Mouse (Mus musculus) stomach, embryonic 15.5 days (tissue): ENCODE results near the gene Ptpn14. TPM values are rescaled to one million over a fixed set of nuclear protein-coding genes. Genes with fewer than 3 reads are reported as not detected.

Experiments
- ATAC-seq: fragments of 200-750 bp; cut with Nextera tagmentation; 2 replicates; pipeline ENCODE4 v1.8.0; 2017; ENCODE audit warnings: low read depth, moderate number of reproducible peaks, moderate TSS enrichment; ENCODE audit not compliant: insufficient read depth, low FRiP score
- H3K27ac ChIP-seq: fragments of 300-500 bp; sonication (generic); 2 replicates; pipeline ENCODE4 v1.5.1; 2015; ENCODE audit warnings: mild to moderate bottlenecking, inconsistent platforms
- H3K27me3 ChIP-seq: fragments of 300-500 bp; sonication (generic); replicated peaks from 2 replicates; pipeline ENCODE4 v1.6.1; 2015; ENCODE audit warnings: inconsistent platforms
- H3K36me3 ChIP-seq: fragments of 300-500 bp; sonication (generic); 2 replicates; pipeline ENCODE4 v1.6.1; 2015; ENCODE audit warnings: inconsistent platforms
- H3K4me1 ChIP-seq: fragments of 300-500 bp; sonication (generic); 2 replicates; pipeline ENCODE4 v1.6.1; 2015; ENCODE audit warnings: inconsistent platforms
- H3K4me2 ChIP-seq: fragments of 300-500 bp; sonication (generic); 2 replicates; pipeline ENCODE4 v1.6.1; 2015; ENCODE audit warnings: mild to moderate bottlenecking, inconsistent platforms
- H3K4me3 ChIP-seq: fragments of 300-500 bp; sonication (generic); replicated peaks from 2 replicates; pipeline ENCODE4 v1.5.1; 2015; ENCODE audit warnings: inconsistent platforms
- H3K9ac ChIP-seq: fragments of 300-500 bp; sonication (generic); 2 replicates; pipeline ENCODE4 v1.6.1; 2015; ENCODE audit warnings: inconsistent platforms
- H3K9me3 ChIP-seq: fragments of 300-500 bp; sonication (generic); 2 replicates; pipeline ENCODE4 v1.6.1; 2016; ENCODE audit warnings: inconsistent platforms
- WGBS: fragments of 180-500 bp; shearing (Covaris S2); methylation state at CpG from one replicate; pipeline ENCODE4 v1.1.7; 2015; 5-methylcytosine and 5-hydroxymethylcytosine counted together
- polyA plus RNA-seq: library from polyadenylated mRNA; unstranded; fragments of >200 nt; fragmentation: Nextera tagmentation; extraction: Ambion mirVana; gene quantifications from 2 replicates; pipeline ENCODE4 v1.2.1, GENCODE M21; 2015

Ptpn14 gene
- polyA plus RNA-seq, 1 experiment from 2014 or later, result 7.6 TPM

- H3K36me3 ChIP-seq, result no peaks in the 10 kb centered on the region
- no peak overlapping the region for H3K9ac ChIP-seq
- WGBS, result 74% methylated on average over 6 of the region's 6 CpGs
- no peak overlapping the region for H3K4me3 ChIP-seq
- no peak overlapping the region for H3K4me2 ChIP-seq
- no peaks in the 10 kb centered on the region for H3K9me3 ChIP-seq
- no peak overlapping the region for H3K27ac ChIP-seq
- peaks cover 29% of the 10 kb centered on the region for H3K4me1 ChIP-seq
- no peak for ATAC-seq
- no peaks in the 10 kb centered on the region for H3K27me3 ChIP-seq
These were observed 24.2 kb downstream of the Ptpn14 start for GRCm38 (mm10) chr1:189752245-189752644.

GRCm38 (mm10) chr1:189755072-189755471 is 27.0 kb downstream of the Ptpn14 start:
- Histone ChIP-seq H3K9me3 (no peaks in the 10 kb centered on the region), H3K9ac (no peak overlapping the region), H3K4me2 (no peak overlapping the region), H3K4me3 (no peak overlapping the region), H3K4me1 (peaks cover 31% of the 10 kb centered on the region), H3K27me3 (no peaks in the 10 kb centered on the region), H3K36me3 (no peaks in the 10 kb centered on the region), H3K27ac (peak overlapping the region; percentile 33; the same call in 1 of the 2 replicates)
- 75% methylated on average over 8 of the region's 8 CpGs for WGBS
- ATAC-seq, result no peak

GRCm38 (mm10) chr1:189756306-189757053 is 28.4 kb downstream of the Ptpn14 start:
- H3K36me3 ChIP-seq, result no peaks in the 10 kb centered on the region
- H3K27me3 ChIP-seq, result no peaks in the 10 kb centered on the region
- 23% methylated on average over 19 of the region's 19 CpGs for WGBS
- H3K4me3 ChIP-seq, result no peak overlapping the region
- peak overlapping the region; percentile 61; the same call in 1 of the 2 replicates for H3K27ac ChIP-seq
- ATAC-seq, result peak; percentile 77
- no peaks in the 10 kb centered on the region for H3K9me3 ChIP-seq
- peaks cover 32% of the 10 kb centered on the region for H3K4me1 ChIP-seq
- H3K4me2 ChIP-seq, result peak overlapping the region; percentile 17
- no peak overlapping the region for H3K9ac ChIP-seq

GRCm38 (mm10) chr1:189757054-189757408 is 29.0 kb downstream of the Ptpn14 start:
- H3K36me3 ChIP-seq, result no peaks in the 10 kb centered on the region
- no peak overlapping the region for H3K4me3 ChIP-seq
- peak; percentile 51; the same call in 1 of the 2 replicates for ATAC-seq
- H3K9me3 ChIP-seq, result no peaks in the 10 kb centered on the region
- no peaks in the 10 kb centered on the region for H3K27me3 ChIP-seq
- peak overlapping the region; percentile 17; the same call in 1 of the 2 replicates for H3K4me2 ChIP-seq
- no peak overlapping the region for H3K9ac ChIP-seq
- 53% methylated on average over 7 of the region's 7 CpGs for WGBS
- H3K27ac ChIP-seq, result 0 out of 2 replicates have a peak overlapping the region, but pooled peaks have one; percentile 61
- H3K4me1 ChIP-seq, result peaks cover 35% of the 10 kb centered on the region

- Histone ChIP-seq H3K4me1 (peaks cover 25% of the 10 kb centered on the region), H3K27ac (peak overlapping the region; percentile 83), H3K36me3 (no peaks in the 10 kb centered on the region), H3K4me2 (peak overlapping the region; percentile 16; the same call in 1 of the 2 replicates), H3K9ac (no peak overlapping the region), H3K27me3 (no peaks in the 10 kb centered on the region), H3K4me3 (no peak overlapping the region), H3K9me3 (no peaks in the 10 kb centered on the region)
- ATAC-seq, result peak; percentile 89
- 29% methylated on average over 6 of the region's 6 CpGs for WGBS
These were observed 33.5 kb downstream of the Ptpn14 start for GRCm38 (mm10) chr1:189761581-189762021.

DNA sequence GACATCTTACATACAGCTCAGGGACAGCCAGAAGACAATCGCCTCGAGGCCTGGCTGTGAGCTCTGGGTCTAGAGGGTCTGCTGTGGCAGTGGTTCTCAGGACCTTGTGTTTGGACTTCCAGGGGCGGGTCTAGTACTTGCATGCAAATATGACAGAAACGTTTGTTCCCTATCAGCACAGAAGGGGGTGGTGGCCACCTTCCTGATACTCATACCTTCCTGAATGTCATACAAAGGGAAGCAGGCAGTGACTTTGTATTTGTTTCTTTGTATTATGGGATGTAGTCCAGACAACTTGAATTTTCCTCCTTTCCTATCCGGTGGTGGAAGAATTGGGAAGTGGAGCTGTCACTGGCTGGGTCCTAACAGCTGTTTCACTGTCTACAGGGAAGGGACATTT is 36.2 kb downstream of the Ptpn14 start:
- H3K9me3 ChIP-seq, result no peaks in the 10 kb centered on the region
- H3K4me3 ChIP-seq, result no peak overlapping the region
- H3K4me2 ChIP-seq, result no peak overlapping the region
- H3K36me3 ChIP-seq, result no peaks in the 10 kb centered on the region
- no peaks in the 10 kb centered on the region for H3K27me3 ChIP-seq
- no peak for ATAC-seq
- no peak overlapping the region for H3K9ac ChIP-seq
- WGBS, result 51% methylated on average over 5 of the region's 5 CpGs
- peaks cover 28% of the 10 kb centered on the region for H3K4me1 ChIP-seq
- 0 out of 2 replicates have a peak overlapping the region, but pooled peaks have one; percentile 7 for H3K27ac ChIP-seq

DNA sequence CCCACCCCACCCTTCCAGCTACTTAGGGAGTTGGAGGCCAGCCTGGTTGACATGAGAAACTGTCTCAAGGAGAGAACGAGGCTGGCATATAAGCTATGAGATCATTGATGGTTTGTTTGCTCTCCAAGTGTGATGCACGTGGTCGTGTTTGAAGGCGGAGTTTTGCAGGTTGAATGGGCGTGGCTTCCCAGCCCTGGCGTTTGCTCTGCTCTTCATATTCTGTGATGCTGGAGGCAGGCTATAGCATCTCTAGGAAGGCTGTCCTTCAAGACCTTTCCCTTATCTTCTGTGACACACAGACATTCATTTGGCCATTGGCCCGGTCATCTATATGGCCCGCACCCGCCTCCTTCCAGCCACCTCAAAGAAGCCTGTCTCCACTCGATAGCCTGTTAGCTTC is 39.1 kb downstream of the Ptpn14 start:
- Histone ChIP-seq H3K9me3 (no peaks in the 10 kb centered on the region), H3K36me3 (no peaks in the 10 kb centered on the region), H3K4me1 (peaks cover 27% of the 10 kb centered on the region), H3K9ac (no peak overlapping the region), H3K4me3 (no peak overlapping the region), H3K4me2 (no peak overlapping the region), H3K27ac (no peak overlapping the region), H3K27me3 (no peaks in the 10 kb centered on the region)
- ATAC-seq, result no peak
- WGBS, result 51% methylated on average over 10 of the region's 10 CpGs

- H3K27me3 ChIP-seq, result no peaks in the 10 kb centered on the region
- H3K27ac ChIP-seq, result no peak overlapping the region
- WGBS, result 52% methylated on average over 9 of the region's 9 CpGs
- H3K4me1 ChIP-seq, result 0 out of 2 replicates have a peak, but pooled peaks cover 23% of the 10 kb centered on the region
- no peak overlapping the region for H3K4me2 ChIP-seq
- H3K9me3 ChIP-seq, result no peaks in the 10 kb centered on the region
- H3K4me3 ChIP-seq, result no peak overlapping the region
- no peak for ATAC-seq
- H3K9ac ChIP-seq, result no peak overlapping the region
- no peaks in the 10 kb centered on the region for H3K36me3 ChIP-seq
These were observed 39.8 kb downstream of the Ptpn14 start for GRCm38 (mm10) chr1:189767910-189768309.

- ATAC-seq, result no peak
- 64% methylated on average over 3 of the region's 3 CpGs for WGBS
- Histone ChIP-seq H3K36me3 (no peaks in the 10 kb centered on the region), H3K4me2 (no peak overlapping the region), H3K27ac (peak overlapping the region; percentile 21; the same call in 1 of the 2 replicates), H3K4me1 (peaks cover 36% of the 10 kb centered on the region), H3K27me3 (no peaks in the 10 kb centered on the region), H3K9me3 (no peaks in the 10 kb centered on the region), H3K9ac (no peak overlapping the region), H3K4me3 (no peak overlapping the region)
These were observed 42.4 kb downstream of the Ptpn14 start for GRCm38 (mm10) chr1:189770516-189770915.

- Histone ChIP-seq H3K9me3 (no peaks in the 10 kb centered on the region), H3K4me1 (peaks cover 23% of the 10 kb centered on the region), H3K27me3 (no peaks in the 10 kb centered on the region), H3K27ac (no peak overlapping the region), H3K4me2 (no peak overlapping the region), H3K4me3 (no peak overlapping the region), H3K36me3 (no peaks in the 10 kb centered on the region), H3K9ac (no peak overlapping the region)
- no peak for ATAC-seq
- 75% methylated on average over 10 of the region's 10 CpGs for WGBS
These were observed 44.6 kb downstream of the Ptpn14 start for GRCm38 (mm10) chr1:189772707-189773106.

DNA sequence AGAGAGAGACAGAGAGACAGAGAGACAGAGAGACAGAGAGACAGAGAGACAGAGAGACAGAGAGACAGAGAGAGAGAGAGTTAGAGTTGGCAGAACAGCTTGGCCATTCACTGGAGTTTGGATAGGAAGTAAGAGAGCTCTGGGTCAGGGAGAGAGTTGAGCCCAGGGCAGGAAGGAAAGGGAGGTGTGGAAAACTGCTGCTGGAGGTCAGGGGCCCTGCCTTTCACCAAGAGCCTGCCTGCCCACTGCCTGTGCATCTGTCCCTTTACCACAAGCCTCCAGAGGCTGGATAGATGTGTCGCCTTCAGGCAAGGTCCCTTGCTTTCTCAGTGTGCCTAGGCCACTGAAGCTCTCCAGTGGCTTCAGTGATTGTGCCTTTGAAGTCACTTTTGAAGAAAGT is 46.7 kb downstream of the Ptpn14 start:
- Histone ChIP-seq H3K9me3 (no peaks in the 10 kb centered on the region), H3K4me3 (no peak overlapping the region), H3K4me1 (peaks cover 16% of the 10 kb centered on the region), H3K27me3 (no peaks in the 10 kb centered on the region), H3K9ac (no peak overlapping the region), H3K36me3 (no peaks in the 10 kb centered on the region), H3K4me2 (no peak overlapping the region), H3K27ac (no peak overlapping the region)
- no peak for ATAC-seq
- 63% methylated on average over 1 of the region's 1 CpGs for WGBS

- H3K36me3 ChIP-seq, result no peaks in the 10 kb centered on the region
- H3K27me3 ChIP-seq, result no peaks in the 10 kb centered on the region
- H3K4me1 ChIP-seq, result peaks cover 12% of the 10 kb centered on the region
- H3K4me2 ChIP-seq, result no peak overlapping the region
- WGBS, result 75% methylated on average over 6 of the region's 6 CpGs
- H3K27ac ChIP-seq, result no peak overlapping the region
- H3K4me3 ChIP-seq, result no peak overlapping the region
- no peak overlapping the region for H3K9ac ChIP-seq
- no peak for ATAC-seq
- H3K9me3 ChIP-seq, result no peaks in the 10 kb centered on the region
These were observed 49.1 kb downstream of the Ptpn14 start for GRCm38 (mm10) chr1:189777207-189777606.
